Mouse (Mus musculus) A20 (cell line): ENCODE results near the gene Mob3b.

Experiments used
- DNase-seq: peaks from one replicate; pipeline ENCODE4 v3.0.0-alpha.2; 2011; ENCODE audit warnings: low read depth, low spot score

Mob3b gene

DNA sequence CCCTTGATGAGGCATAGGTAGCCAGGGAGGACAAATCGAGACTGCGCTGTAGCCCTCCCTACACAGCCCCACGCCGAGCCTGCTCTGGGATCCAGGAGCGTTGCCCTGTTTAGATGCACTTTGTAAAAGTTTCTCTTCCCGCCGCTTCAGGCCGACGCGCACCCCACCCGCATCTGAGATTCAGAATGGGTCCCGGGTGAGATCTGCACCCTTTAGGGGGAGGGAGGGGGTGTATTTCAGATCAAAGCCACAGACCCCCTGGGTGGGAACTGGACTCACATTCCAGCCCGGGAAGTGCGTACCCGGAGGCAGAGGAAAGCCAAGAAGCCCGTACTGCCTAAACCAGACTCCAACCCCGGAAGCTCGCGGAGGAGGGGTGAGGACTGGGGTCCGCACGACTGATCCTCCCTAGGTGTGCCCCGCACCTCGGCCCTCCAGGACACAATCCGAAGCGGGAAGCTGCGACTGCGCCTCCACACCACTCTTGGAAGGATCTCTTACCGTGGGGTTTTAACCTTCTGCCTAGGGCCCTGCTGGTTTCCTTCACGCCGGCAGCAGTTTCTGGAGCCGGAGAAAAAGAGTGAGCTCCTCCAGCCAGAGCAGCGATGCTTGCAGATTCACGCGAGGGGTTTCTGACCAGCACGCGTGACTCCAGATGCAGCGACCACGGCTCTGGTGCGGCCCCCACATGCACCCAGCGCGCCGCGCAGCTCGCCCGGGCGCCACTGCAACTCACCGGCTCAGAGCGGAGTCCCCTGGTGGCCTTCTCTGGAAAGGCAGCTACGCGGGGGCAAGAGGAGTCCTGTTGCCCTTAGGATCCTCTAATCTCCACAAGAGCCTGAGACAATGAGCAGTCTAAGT lies at the start of gene Mob3b:
Mob3b (minus strand) TSS at position 734 of the 861 bp plus-strand sequence.
- peak; percentile 88 for DNase-seq

DNA sequence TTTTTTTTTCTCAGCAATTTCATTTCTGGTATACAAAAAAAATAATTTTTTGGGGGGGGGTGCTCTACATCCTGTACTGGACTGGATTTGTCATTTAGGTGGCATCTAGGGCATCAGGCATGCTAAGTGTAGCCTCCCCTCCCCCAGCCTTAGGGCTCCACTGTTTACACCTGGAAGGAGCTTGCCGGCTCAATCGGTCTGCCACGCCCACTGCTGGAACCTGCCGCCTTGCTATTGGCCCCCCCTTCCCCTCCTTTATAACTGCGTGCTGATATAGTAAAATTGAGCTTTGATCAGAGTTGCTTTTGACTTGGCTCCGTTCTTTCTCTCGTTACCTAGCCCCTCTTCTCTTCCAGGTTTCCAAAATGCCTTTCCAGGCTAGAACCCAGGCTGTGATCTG lies 47.4 kb upstream of the Mob3b start:
- no peak for DNase-seq

DNA sequence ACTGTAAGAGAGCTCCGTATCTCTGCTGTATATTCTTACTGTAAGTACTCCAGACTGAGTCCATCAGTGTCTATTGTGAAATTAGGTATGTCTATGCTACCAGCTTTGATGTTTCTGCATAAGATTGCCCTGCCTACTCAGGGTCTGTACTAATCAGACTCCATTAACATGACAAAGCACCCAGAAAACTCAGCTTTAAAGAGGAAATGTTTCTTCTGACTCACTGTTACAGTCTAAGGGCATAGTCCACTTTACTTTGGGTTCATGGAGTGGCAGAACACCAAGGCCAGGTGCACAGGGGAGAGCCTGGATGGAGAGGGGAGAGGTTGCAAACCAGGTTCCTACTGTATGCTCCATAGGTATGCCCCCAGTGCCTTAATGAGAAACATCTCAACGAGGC lies 46.4 kb upstream of the Mob3b start:
- no peak for DNase-seq

DNA sequence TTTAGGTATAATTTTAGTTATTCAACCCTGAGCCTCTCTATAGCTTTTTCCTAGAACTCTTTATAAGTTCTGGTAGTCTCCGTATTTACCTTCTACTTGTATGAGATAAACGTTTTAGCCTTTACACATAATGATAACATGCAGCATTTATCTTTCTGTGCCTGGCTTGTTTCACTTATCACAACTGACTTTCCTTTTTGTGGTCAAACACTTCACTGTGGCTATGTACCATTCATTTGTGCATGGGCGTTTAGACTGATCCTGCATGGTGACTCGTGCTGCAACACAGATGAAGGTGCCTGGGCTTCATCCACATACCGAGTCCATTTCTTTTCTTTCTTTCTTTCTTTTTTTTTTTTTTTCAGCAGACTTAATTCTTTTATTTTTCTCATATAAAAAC lies 44.4 kb upstream of the Mob3b start:
- no peak for DNase-seq

DNA sequence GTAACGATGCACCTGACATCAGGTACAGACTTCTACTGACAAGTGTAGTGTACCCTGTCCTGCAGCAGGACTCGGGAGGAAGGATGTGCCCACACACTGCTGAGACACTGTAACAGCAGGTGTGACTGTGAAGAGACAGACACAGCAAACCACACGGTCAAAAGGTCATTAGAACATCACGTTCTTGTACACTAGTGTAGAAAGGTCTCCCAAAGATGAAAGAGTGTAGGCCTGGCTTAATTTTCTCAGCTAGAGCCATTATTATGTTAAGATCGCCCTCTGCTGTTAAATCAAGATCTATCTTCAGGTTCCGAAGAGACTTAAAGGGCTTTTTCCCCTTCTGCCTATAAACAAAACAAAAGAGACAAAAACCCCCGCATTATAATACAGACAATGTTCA lies 35.4 kb upstream of the Mob3b start:
- DNase-seq, result peak; percentile 19

DNA sequence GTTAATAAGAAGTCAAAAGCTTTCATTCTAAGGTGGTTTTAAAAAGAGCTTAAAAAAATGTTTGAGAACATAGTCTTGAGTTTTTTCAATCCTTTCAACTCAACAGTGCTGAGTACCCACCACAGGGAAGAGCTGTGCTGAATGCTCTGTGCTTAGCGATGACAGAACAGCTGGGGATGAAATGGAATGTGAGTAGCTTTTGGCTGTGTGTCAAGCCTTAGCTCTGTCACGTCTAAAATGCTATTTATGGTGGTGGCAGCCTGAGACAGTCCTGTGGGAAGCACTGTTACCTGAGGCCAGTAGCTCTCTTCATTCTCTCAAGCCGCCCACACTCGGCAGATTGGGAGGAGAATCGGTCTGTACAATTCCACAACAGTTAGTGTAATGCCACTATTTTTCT lies 32.5 kb upstream of the Mob3b start:
- no peak for DNase-seq

DNA sequence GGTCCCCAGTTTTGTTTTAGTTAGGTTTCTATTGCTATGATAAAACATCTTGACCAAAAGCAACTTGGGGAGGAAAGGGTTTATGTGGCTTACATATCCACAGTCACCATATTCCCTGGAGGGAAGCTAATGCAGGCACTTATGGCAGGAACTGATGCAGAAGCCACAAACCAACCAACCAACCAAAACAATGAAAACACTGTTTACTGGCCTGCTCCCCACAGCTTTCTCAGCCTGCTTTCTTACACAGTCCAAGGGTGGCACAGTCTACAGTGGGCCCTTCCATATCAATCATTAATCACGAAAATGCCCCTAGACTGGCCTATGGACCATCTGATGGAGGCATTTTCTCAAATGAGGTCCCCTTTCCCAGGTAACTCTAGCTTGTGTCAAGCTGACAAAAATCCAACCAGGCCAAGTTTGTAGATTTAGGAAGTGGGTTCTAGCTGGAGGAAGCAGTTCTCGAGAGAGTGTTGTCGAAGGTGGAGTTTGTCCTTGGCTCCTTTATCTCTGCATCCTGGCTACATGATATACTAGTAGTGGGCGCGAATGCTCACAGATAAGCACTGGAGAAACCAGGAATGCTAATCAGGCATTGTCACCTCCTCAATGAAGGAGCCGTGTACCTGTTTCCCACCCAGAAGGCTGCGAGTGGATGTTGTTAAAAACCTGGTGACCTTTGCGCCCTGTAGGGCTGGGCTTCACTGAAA lies 30.5 kb upstream of the Mob3b start:
- DNase-seq, result no peak

DNA sequence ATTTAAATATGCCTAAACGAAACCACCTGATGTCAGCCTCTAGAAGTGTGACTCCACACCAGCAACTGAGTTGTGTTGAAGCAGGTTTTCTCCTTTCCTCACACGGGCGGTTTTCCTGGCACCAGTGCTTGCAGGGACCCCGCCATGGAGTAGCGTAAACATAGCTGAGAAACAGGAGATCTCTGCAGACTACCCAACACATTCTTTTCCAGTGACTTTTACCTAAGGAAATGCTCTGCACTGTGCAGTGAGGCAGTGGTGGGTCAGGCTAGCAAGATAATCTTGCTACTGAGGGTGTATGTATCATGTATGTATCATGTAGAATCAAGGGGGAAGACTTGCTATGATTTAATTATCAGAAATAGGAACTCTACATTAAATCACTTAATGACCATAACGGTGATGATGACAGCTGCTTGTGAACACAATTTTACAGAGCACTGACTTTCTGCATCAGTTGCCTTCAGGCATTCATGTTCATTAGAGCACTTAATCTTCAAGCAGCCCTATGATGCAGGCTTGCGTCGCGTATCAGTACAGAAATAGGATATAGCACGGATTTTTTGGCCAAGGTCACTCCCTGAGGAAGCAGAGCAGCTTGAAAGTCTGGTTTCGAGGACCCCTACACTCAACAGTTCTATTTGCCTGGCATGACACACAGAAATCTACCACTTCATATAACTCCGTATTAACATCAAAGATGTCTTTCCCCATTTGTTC lies 20.8 kb upstream of the Mob3b start:
- no peak for DNase-seq

DNA sequence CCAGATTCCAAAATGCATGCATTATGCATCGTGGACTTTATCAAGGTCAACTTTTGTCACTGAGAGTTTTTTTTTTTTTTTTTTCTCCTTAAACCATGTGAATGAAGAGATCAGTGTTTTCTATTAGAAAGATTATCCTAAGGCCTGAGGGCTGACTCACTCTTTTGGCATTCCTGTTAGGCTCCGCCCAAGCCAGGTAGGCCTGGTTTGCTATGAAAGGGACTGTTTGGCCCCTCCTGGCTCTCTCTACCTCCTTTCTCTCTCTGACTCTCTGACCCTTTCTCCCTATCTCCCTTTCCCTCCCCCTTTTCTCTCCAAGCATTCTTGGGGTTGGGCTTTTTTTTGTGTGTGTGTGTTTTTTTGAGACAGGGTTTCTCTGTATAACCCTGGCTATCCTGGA lies 18.3 kb upstream of the Mob3b start:
- DNase-seq, result no peak

DNA sequence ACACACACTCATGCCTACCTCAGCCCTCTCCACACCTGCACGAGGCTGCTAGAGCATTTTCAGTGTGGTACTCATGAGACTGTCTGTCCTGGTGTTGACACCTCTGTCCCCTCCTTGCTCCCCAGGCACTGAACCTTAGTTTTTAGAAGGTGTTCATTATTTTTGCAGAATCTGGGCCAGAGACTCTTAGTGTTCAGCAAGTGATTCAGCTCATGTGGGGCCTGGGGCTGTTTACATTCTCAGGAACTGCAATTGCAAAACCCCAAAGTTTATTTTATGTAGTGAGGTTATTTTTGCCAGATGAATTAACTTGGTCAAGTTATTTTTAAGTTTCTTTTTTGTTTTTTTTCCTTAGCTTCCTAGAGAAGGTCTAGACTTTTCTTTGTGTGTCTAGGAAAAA lies 16.3 kb upstream of the Mob3b start:
- DNase-seq, result no peak

DNA sequence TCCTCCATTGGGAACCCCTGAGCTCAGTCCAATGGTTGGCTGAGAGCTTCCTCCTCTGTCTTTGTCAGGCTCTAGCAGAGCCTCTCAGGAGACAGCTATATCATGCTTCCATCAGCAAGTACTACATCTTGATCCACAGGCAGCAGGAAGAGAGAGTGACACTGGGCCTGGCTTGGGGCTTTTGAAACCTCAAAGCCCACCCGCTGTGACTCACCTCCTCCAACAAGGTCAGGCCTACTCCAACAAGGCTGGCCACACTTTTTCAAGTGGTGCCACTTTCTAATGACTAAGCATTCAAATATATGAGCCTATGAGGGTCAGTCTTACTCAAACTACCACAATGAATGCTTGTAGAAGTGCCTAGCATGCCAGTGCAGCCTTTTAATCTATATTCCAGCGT lies 15.2 kb upstream of the Mob3b start:
- no peak for DNase-seq

DNA sequence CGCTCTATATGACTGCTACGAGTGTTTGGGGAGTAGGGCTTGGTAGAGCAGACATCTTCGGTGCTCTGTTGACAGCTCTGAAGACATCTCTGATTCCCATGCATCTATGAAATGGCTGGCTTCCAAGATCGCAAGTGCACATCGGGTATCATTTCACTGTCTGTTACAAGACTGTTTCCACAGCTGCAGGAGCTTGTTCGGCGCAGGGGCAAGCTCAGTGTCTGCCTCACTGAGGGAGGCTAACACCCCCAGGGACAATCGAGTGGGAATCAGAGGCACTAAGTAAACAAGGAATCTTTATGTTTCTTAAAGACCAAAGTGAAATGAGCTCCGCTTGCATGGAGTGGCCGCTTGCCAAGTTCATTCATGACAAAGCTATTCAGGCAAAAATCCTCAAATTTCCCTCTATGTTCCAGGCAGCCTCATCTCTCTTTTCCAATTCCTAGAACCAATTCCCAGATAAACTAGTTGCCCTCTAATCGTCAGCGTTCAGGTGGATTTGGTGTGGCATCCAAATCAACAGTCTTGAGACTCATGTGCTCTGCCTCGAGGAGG lies 12.4 kb upstream of the Mob3b start:
- no peak for DNase-seq

DNA sequence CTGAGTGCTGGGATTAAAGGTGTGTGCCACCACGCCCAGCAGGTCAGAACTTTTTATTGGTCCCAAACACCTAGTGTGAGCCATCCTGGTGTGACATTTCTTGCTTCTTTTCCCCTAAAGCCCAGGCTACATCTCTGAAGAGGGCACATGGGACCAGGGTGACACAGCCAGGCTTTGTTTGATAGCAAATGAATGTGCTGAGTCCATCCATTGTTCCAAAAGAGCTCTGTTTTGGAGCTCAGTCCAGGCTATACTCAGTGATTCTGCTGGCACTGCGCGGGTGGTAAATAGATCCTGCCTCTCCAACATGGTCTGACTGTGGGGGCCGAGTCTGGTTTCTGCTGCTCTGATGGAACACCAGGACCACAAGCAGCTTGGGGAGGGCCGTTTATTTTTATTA lies 10.6 kb upstream of the Mob3b start:
- DNase-seq, result no peak

DNA sequence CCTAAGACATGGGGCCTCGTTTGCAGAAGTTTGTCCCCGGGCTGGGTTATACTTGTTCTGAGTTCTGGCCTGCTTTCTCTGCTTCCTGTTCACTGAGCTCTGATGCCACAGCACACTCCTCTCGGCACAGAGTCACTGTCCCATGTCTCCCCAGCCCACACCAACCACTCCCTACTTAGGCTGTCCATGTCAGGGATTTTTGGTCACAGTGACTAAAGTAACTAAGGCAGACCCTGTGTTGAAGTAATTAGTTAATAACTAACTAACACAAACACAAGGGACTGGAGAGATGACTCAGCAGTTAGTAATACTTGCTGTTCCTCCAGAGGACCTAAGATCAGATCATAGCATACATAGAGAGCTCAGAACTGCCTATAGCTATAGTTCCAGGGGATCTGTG lies 8.7 kb upstream of the Mob3b start:
- DNase-seq, result no peak

DNA sequence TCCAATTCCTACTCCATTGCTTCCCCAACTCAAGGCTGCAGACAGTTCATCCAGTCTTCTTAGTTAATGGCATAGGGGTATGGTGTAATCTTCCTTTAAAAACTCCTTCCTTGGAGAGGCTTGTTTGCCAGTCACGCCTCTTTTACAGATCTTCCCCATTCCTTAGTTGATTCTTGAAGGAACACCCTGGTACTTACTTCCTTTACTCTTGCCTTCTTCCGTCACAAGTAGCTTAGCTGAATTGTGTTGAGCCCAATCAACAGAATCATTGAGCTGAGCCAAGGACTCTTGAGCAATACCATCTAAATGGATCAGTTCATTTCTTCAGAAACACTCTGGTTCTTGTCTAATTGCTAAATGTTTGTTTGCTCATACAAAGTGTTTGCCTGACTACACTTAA lies 8.0 kb upstream of the Mob3b start:
- no peak for DNase-seq

DNA sequence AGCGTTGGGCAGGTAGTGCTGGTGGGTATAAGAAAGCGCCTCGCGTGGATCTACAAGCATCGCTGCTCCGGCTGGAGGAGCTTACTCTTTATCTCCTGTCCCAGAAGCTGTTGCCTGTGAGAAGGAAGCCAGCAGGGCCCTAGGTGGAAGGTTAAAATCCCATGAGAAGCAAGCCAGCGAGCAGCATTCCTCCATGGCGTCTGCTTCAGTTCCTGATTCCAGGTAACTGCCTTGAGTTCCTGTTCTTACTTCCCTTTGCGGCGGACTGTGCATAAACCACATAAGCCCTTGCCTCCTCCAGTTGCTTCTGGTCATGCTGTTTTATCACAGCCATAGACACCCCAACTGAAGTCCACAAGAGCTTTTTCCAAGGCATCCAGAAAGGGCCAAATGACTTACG lies 531 bp upstream of the Mob3b start:
- no peak for DNase-seq

DNA sequence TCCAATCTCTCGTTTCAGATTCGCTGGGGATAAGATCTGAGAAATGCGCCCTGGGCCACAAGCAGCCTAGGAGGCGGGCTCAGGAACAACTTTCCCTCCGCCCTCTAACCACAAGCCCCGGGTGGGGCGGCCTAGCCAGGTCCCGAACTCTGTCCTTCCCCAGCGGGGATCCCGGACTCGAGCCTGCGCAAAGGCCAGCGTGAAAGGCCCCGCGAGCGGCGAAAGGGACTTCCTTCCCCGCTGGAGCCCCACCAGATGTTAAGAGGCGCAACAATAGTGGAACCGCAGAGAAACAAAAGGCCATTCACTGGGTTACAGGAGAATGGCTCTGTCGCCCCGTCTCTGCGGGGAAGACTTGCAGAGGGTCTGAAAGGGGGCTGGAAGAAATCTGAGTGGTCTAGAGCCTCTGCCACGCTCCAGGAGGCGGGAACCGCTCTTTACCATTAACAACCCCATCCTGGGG lies 1.1 kb downstream of the Mob3b start:
- DNase-seq, result peak; percentile 54

DNA sequence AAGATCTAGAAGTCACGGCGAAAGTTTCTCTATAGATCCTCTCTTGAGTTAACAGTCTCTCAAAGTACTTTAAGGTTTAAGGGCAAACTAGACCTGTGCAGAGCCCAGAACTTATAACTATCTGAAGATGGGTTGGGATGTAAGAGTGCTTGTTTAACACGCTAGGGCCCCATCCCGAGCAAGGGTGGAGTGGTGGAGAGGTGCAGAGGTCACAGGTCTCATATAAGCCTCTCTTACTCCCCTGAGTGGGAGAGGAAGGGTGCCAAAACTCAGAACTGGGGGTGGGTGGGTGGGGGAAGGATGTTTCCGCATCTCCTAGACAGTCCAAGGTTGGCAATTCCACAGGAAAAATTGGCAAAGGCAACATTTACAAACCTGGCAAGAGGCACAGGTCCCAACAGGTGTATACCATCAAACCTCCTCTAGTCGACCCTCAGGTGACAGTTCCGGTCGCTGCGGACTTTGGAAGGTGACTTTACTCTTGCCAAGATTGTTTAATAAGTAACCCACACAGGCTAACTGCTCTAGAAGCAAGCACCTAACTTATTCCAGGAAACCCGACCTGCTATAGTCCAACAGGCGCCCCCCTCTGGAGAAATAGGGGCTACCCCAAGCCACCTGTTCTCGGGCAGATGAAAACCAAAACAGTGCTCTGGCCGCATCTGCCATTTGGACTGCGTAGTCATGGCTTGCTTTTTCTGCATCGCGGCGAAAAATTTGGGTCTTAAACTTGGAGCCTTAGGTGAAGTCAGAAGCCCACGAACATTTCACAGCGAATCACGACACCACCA lies 2.0 kb downstream of the Mob3b start:
- peak; percentile 64 for DNase-seq

DNA sequence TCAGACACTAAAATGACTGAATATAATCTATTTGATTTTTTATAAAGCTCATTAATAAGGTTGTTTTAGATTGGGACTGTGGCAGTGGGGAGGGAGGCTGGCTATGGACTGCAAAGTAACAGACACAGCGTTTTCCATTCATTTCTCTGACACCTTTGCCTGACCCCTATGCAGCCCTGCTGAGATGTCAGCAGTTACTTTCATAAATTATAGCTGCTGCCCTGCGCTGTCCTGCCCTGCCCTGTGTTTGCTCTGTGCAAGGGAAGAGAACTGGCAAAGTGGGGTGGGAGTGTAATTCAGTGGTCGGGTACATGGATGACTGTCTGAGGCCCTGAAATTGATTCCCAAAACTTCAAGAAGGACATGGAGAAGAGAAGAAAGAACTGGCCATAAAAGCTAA lies 3.2 kb downstream of the Mob3b start:
- DNase-seq, result no peak

DNA sequence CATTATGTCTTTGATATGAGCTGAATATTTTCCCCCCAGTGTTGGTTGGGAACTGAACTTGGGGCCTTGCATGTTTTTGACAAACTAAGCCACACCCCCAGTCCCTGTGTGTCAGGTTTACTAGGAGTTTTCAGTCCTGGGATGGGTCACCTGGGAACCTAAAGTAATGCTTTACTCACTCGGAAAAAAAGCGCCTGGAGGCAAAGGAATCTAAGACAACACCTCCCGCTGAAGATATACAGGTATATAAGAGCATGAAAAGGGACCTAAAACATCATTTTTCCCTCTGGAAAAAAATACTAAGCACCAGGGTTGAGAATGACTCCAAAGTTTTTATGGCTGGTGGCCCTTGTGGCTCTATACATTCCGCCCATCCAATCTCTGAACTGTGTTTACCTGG lies 5.5 kb downstream of the Mob3b start, which contains the start of gene Ifnk:
Ifnk (plus strand) TSS at position 301 of the 400 bp plus-strand sequence.
- DNase-seq, result no peak

DNA sequence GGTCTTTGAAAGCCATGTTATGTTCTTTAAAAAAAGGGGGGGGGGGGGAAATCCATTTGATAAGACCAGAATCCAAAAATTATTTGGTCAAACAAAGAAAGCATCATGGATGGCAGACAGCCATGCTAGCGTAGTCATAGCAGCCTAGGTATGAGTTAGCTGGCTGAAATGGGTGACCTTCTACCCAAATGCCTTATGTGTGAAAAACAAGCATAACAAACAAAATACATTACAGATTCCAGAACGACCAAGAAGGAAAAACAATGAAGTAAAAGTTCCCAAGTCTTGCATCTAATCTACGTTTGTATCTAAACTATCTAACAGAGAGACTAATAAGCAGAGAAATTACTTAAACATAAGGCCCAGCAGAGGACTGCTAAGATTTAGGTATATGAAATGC lies 6.6 kb downstream of the Mob3b start:
- DNase-seq, result no peak
